23 mouse cellular contexts compared by ENCODE assay signal in the genomic region with DNA sequence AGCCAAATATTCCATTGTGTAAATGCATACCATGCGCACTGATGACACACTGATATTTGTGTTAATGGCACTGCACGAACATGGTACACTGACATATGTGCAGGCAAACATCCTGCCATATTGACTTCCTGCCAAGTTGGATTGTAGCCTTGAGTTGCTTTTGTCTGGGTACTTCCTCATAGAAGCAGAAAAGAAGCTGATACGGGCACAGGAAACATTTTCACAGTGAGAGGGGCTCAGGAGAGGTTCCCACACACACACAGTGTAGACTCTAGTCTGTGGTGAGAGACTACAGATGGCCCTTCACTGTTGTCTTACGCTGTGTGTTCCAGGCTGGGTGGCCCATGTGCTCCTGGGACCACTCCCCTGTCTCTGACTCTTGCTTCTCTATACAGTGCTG. TPM values are rescaled to one million over a fixed set of nuclear protein-coding genes. Genes with fewer than 3 reads are reported as not detected.
A peak's percentile ranks its signal among the peaks of the same experiment; 100 is the strongest.
DNase-seq lines count a peak whose midpoint lies in the region; ATAC-seq lines count a peak whose summit lies in the region.
"Had no signal": no experiment of that assay in that cellular context is flagged by ENCODE, and none has a peak within 500 bp of the region (broad histone marks: within the 10 kb centered on the region; RNA-seq: fewer than 3 reads in every experiment).

No protein-coding gene starts in this region.

- H3K4me1 ChIP-seq in heart, embryonic 15.5 days (replicated peaks), result peaks cover 7% of the 10 kb centered on the region
- peaks cover 2% of the 10 kb centered on the region; the same call in 1 of the 2 replicates for H3K4me1 ChIP-seq in forebrain, embryonic 16.5 days (replicated peaks; ENCODE audit: control insufficient read depth, insufficient read depth, low read length)
- H3K4me1 ChIP-seq in midbrain, embryonic 15.5 days, result peaks cover 8% of the 10 kb centered on the region

- H3K9ac ChIP-seq in heart, embryonic 15.5 days, result no peak overlapping the region
- H3K9ac ChIP-seq in forebrain, embryonic 16.5 days (replicated peaks; ENCODE audit: low read depth, low read length), result no peak overlapping the region
- no peak overlapping the region for H3K9ac ChIP-seq in midbrain, embryonic 15.5 days
- H3K9ac ChIP-seq: embryonic facial prominence, embryonic 13.5 days; hindbrain, embryonic 13.5 days; liver, embryonic 13.5 days had no signal

- no peaks in the 10 kb centered on the region for H3K27me3 ChIP-seq in heart, embryonic 15.5 days
- H3K27me3 ChIP-seq in forebrain, embryonic 16.5 days (replicated peaks; ENCODE audit: control insufficient read depth, insufficient read depth, low read length), result no peaks in the 10 kb centered on the region
- no peaks in the 10 kb centered on the region for H3K27me3 ChIP-seq in midbrain, embryonic 15.5 days (replicated peaks)
- H3K27me3 ChIP-seq: embryonic facial prominence, embryonic 13.5 days; hindbrain, embryonic 13.5 days; liver, embryonic 13.5 days had no signal

- no peak overlapping the region for H3K4me3 ChIP-seq in heart, embryonic 15.5 days
- no peak overlapping the region for H3K4me3 ChIP-seq in forebrain, embryonic 16.5 days (replicated peaks; ENCODE audit: low read length)
- H3K4me3 ChIP-seq in midbrain, embryonic 15.5 days, result no peak overlapping the region
- H3K4me3 ChIP-seq: embryonic facial prominence, embryonic 13.5 days; hindbrain, embryonic 13.5 days; liver, embryonic 13.5 days; megakaryocyte, embryonic 14.5 days; myocyte had no signal

- H3K4me2 ChIP-seq in heart, embryonic 15.5 days, result no peak overlapping the region
- H3K4me2 ChIP-seq in forebrain, embryonic 16.5 days (ENCODE audit: low read length), result no peak overlapping the region
- no peak overlapping the region for H3K4me2 ChIP-seq in midbrain, embryonic 15.5 days
- H3K4me2 ChIP-seq: embryonic facial prominence, embryonic 13.5 days; hindbrain, embryonic 13.5 days; liver, embryonic 13.5 days had no signal

- 0 out of 2 replicates have a peak, but pooled peaks have one; percentile 31 for ATAC-seq in heart, embryonic 15.5 days (replicated peaks; ENCODE audit: insufficient number of reproducible peaks, insufficient read depth, low FRiP score, low read depth)
- ATAC-seq in forebrain, embryonic 16.5 days, result peak; percentile 67
- no peak for ATAC-seq in midbrain, embryonic 15.5 days (replicated peaks)
- ATAC-seq: Patski had no signal

- no peaks in the 10 kb centered on the region for H3K9me3 ChIP-seq in heart, embryonic 15.5 days (replicated peaks)
- H3K9me3 ChIP-seq in forebrain, embryonic 16.5 days (ENCODE audit: control insufficient read depth, low read length), result no peaks in the 10 kb centered on the region
- H3K9me3 ChIP-seq in midbrain, embryonic 15.5 days, result no peaks in the 10 kb centered on the region
- H3K9me3 ChIP-seq: embryonic facial prominence, embryonic 13.5 days; hindbrain, embryonic 13.5 days; liver, embryonic 13.5 days had no signal

- H3K36me3 ChIP-seq in heart, embryonic 15.5 days, result no peaks in the 10 kb centered on the region
- H3K36me3 ChIP-seq in forebrain, embryonic 16.5 days (ENCODE audit: control insufficient read depth, insufficient read depth), result no peaks in the 10 kb centered on the region
- no peaks in the 10 kb centered on the region for H3K36me3 ChIP-seq in midbrain, embryonic 15.5 days (replicated peaks)
- H3K36me3 ChIP-seq: embryonic facial prominence, embryonic 13.5 days; hindbrain, embryonic 13.5 days; liver, embryonic 13.5 days had no signal

- WGBS in heart, embryonic 15.5 days, result 66% methylated on average over 4 of the region's 4 CpGs
- WGBS in forebrain, embryonic 16.5 days, result 48% methylated on average over 4 of the region's 4 CpGs
- WGBS in midbrain, embryonic 15.5 days, result 79% methylated on average over 4 of the region's 4 CpGs

- H3K27ac ChIP-seq in heart, embryonic 15.5 days, result no peak overlapping the region
- no peak overlapping the region for H3K27ac ChIP-seq in forebrain, embryonic 16.5 days (ENCODE audit: low read length)
- no peak overlapping the region for H3K27ac ChIP-seq in midbrain, embryonic 15.5 days
- H3K27ac ChIP-seq: embryonic facial prominence, embryonic 13.5 days; hindbrain, embryonic 13.5 days; liver, embryonic 13.5 days; stomach, postnatal 0 days had no signal

- intact Hi-C loops in heart, postnatal 10 days (cut with DNase I), result no loop called here

- no peak for DNase-seq in heart, postnatal 10 days
- DNase-seq in spleen, postnatal 36 days (ENCODE audit: low spot score in 2 of 2), result peak; percentile 65
- no peak for DNase-seq in spleen, adult 12 weeks (ENCODE audit: low spot score)
- no peak for DNase-seq in frontal cortex, postnatal 10 days (ENCODE audit: low spot score in 2 of 2)
- DNase-seq: adrenal gland, adult 8-10 months; cerebellum, adult 9-11 months; gastrocnemius, postnatal 25 days; heart, postnatal 14 days; kidney, adult 9 months; kidney, postnatal 4 days; liver, embryonic 13.5 days; lung, postnatal 14 days; midbrain, embryonic 14.5 days; right cerebral cortex, postnatal 14 days had no signal

RNA-seq across cellular contexts. Expression of a gene that starts 15.9 kb away (rescaled TPM):
- 12.4 and 15.6 TPM in 2 replicates for polyA plus RNA-seq in heart, embryonic 15.5 days (2015; fragmentation: Nextera tagmentation; extraction: Ambion mirVana)
- total RNA-seq in heart, postnatal 10 days (2021), result 10 to 100 TPM; 21.2 to 21.4 TPM
- 15.3 and 16.4 TPM in 2 replicates for polyA plus RNA-seq in forebrain, embryonic 16.5 days (2015; fragmentation: Nextera tagmentation; extraction: Ambion mirVana)
- polyA plus RNA-seq in midbrain, embryonic 15.5 days (2015; fragmentation: Nextera tagmentation; extraction: Ambion mirVana), result 15.5 and 18.0 TPM in 2 replicates

RNA-seq across cellular contexts. Expression of a gene that starts 53.4 kb away (rescaled TPM):
- 0.15 TPM in 1 of 2 replicates, not detected in the other for polyA plus RNA-seq in heart, embryonic 15.5 days (2015; fragmentation: Nextera tagmentation; extraction: Ambion mirVana)
- under 1 TPM in 1 of 2 experiments, not detected in 1; 0.05 TPM for total RNA-seq in heart, postnatal 10 days (2021)
- 3.3 and 3.5 TPM in 2 replicates for polyA plus RNA-seq in forebrain, embryonic 16.5 days (2015; fragmentation: Nextera tagmentation; extraction: Ambion mirVana)
- 3.6 and 3.8 TPM in 2 replicates for polyA plus RNA-seq in midbrain, embryonic 15.5 days (2015; fragmentation: Nextera tagmentation; extraction: Ambion mirVana)
- total RNA-seq: gastrocnemius, postnatal 25 days had no signal
- polyA plus RNA-seq: liver, embryonic 13.5 days had no signal

Comparison
In these comparisons a context has a peak if more than half of its experiments do, and no peak if none do; other contexts are left out.
1. DNase-seq: peak in spleen, postnatal 36 days (2 of 2); none in heart, postnatal 10 days (0 of 2), spleen, adult 12 weeks (single experiment) and frontal cortex, postnatal 10 days (0 of 2).